Mouse (Mus musculus): ENCODE data around the gene Ptgr1. TPM values are rescaled to one million over a fixed set of nuclear protein-coding genes. Genes with fewer than 3 reads are reported as not detected.

Gene Ptgr1
- polyA plus RNA-seq (2014; fragmentation: Nextera tagmentation; extraction: Ambion mirVana) = 23.8 and 28.9 TPM in 2 replicates

- H3K36me3 ChIP-seq (ENCODE audit: control insufficient read depth, insufficient read depth, low read length) = 0 out of 2 replicates have a peak, but pooled peaks cover 9% of the 10 kb centered on the region
- H3K27me3 ChIP-seq (replicated peaks; ENCODE audit: control insufficient read depth, insufficient read depth, low read length) = no peaks in the 10 kb centered on the region
- H3K9me3 ChIP-seq (ENCODE audit: control insufficient read depth, low read length) = no peaks in the 10 kb centered on the region
- H3K4me1 ChIP-seq (ENCODE audit: control insufficient read depth, insufficient read depth, low read length) = no peaks in the 10 kb centered on the region
- H3K4me3 ChIP-seq (ENCODE audit: low read depth, low read length) = peak within 1 kb of the TSS; percentile 64
- peak; percentile 93 for DNase-seq (ENCODE audit: low spot score)
- under 1% methylated on average over 27 of the region's 28 CpGs for WGBS
- ATAC-seq (ENCODE audit: low read depth) = peak; percentile 70
- peak within 1 kb of the TSS; percentile 65 for H3K9ac ChIP-seq (ENCODE audit: low read depth, low read length)
- H3K4me2 ChIP-seq (ENCODE audit: low read depth, low read length) = peak within 1 kb of the TSS; percentile 81
- H3K27ac ChIP-seq (replicated peaks; ENCODE audit: low read depth, low read length) = peak within 1 kb of the TSS; percentile 54; the same call in 1 of the 2 replicates
Observed at GRCm38 (mm10) chr4:58986540-58987190, at the start of gene Ptgr1. Gene Ptgr1, minus strand, starts transcription at chr4:58987119.

- Histone ChIP-seq H3K4me3 (ENCODE audit: low read depth, low read length) (peak overlapping the region; percentile 87), H3K36me3 (ENCODE audit: control insufficient read depth, insufficient read depth, low read length) (peaks cover 23% of the 10 kb centered on the region), H3K9ac (ENCODE audit: low read depth, low read length) (peak overlapping the region; percentile 89), H3K9me3 (ENCODE audit: control insufficient read depth, low read length) (0 out of 2 replicates have a peak, but pooled peaks cover 3% of the 10 kb centered on the region), H3K4me2 (ENCODE audit: low read depth, low read length) (peak overlapping the region; percentile 69), H3K27me3 (replicated peaks; ENCODE audit: control insufficient read depth, insufficient read depth, low read length) (no peaks in the 10 kb centered on the region), H3K4me1 (ENCODE audit: control insufficient read depth, insufficient read depth, low read length) (peaks cover 5% of the 10 kb centered on the region; the same call in 1 of the 2 replicates), H3K27ac (replicated peaks; ENCODE audit: low read depth, low read length) (no peak overlapping the region)
- DNase-seq (ENCODE audit: low spot score) (no peak), ATAC-seq (ENCODE audit: low read depth) (no peak)
- WGBS = 57% methylated on average over 18 of the region's 18 CpGs
Observed at GRCm38 (mm10) chr4:59035786-59036350, 48.9 kb upstream of the Ptgr1 start.

GRCm38 (mm10) chr4:59034918-59035785, 48.2 kb upstream of the Ptgr1 start, which contains the start of gene Gng10:
Gene Gng10, plus strand, starts transcription at chr4:59035088.
- no peaks in the 10 kb centered on the region for H3K27me3 ChIP-seq (replicated peaks; ENCODE audit: control insufficient read depth, insufficient read depth, low read length)
- ATAC-seq (ENCODE audit: low read depth) (peak; percentile 91), DNase-seq (ENCODE audit: low spot score) (peak; percentile 65)
- H3K36me3 ChIP-seq (ENCODE audit: control insufficient read depth, insufficient read depth, low read length) = peaks cover 16% of the 10 kb centered on the region
- peak within 1 kb of the TSS; percentile 69 for H3K4me2 ChIP-seq (ENCODE audit: low read depth, low read length)
- H3K9ac ChIP-seq (ENCODE audit: low read depth, low read length) = peak within 1 kb of the TSS; percentile 89
- 17% methylated on average over 26 of the region's 76 CpGs for WGBS
- H3K4me3 ChIP-seq (ENCODE audit: low read depth, low read length) = peak within 1 kb of the TSS; percentile 87
- 0 out of 2 replicates have a peak, but pooled peaks cover 3% of the 10 kb centered on the region for H3K9me3 ChIP-seq (ENCODE audit: control insufficient read depth, low read length)
- H3K4me1 ChIP-seq (ENCODE audit: control insufficient read depth, insufficient read depth, low read length) = peaks cover 5% of the 10 kb centered on the region; the same call in 1 of the 2 replicates
- peak within 1 kb of the TSS; percentile 78; the same call in 1 of the 2 replicates for H3K27ac ChIP-seq (replicated peaks; ENCODE audit: low read depth, low read length)

- peak overlapping the region; percentile 69 for H3K4me2 ChIP-seq (ENCODE audit: low read depth, low read length)
- H3K36me3 ChIP-seq (ENCODE audit: control insufficient read depth, insufficient read depth, low read length) = peaks cover 8% of the 10 kb centered on the region; the same call in 1 of the 2 replicates
- H3K4me3 ChIP-seq (ENCODE audit: low read depth, low read length) = peak overlapping the region; percentile 87
- no peak for DNase-seq (ENCODE audit: low spot score)
- no peak for ATAC-seq (ENCODE audit: low read depth)
- 75% methylated on average over 10 of the region's 10 CpGs for WGBS
- H3K9ac ChIP-seq (ENCODE audit: low read depth, low read length) = peak overlapping the region; percentile 89
- H3K9me3 ChIP-seq (ENCODE audit: control insufficient read depth, low read length) = 0 out of 2 replicates have a peak, but pooled peaks cover 3% of the 10 kb centered on the region
- peaks cover 5% of the 10 kb centered on the region; the same call in 1 of the 2 replicates for H3K4me1 ChIP-seq (ENCODE audit: control insufficient read depth, insufficient read depth, low read length)
- no peaks in the 10 kb centered on the region for H3K27me3 ChIP-seq (replicated peaks; ENCODE audit: control insufficient read depth, insufficient read depth, low read length)
- no peak overlapping the region; the same call in 1 of the 2 replicates for H3K27ac ChIP-seq (replicated peaks; ENCODE audit: low read depth, low read length)
Observed at GRCm38 (mm10) chr4:59034325-59034917, 47.5 kb upstream of the Ptgr1 start.

GRCm38 (mm10) chr4:59016922-59017321, 30.0 kb upstream of the Ptgr1 start:
- WGBS = 92% methylated on average over 2 of the region's 2 CpGs
- H3K9me3 ChIP-seq (ENCODE audit: control insufficient read depth, low read length) = no peaks in the 10 kb centered on the region
- ATAC-seq (ENCODE audit: low read depth) = no peak
- H3K9ac ChIP-seq (ENCODE audit: low read depth, low read length) = no peak overlapping the region
- no peak overlapping the region for H3K4me2 ChIP-seq (ENCODE audit: low read depth, low read length)
- no peaks in the 10 kb centered on the region for H3K27me3 ChIP-seq (replicated peaks; ENCODE audit: control insufficient read depth, insufficient read depth, low read length)
- no peak overlapping the region for H3K27ac ChIP-seq (replicated peaks; ENCODE audit: low read depth, low read length)
- peaks cover 34% of the 10 kb centered on the region for H3K36me3 ChIP-seq (ENCODE audit: control insufficient read depth, insufficient read depth, low read length)
- no peak overlapping the region for H3K4me3 ChIP-seq (ENCODE audit: low read depth, low read length)
- DNase-seq (ENCODE audit: low spot score) = no peak
- H3K4me1 ChIP-seq (ENCODE audit: control insufficient read depth, insufficient read depth, low read length) = no peaks in the 10 kb centered on the region

- WGBS = 81% methylated on average over 3 of the region's 3 CpGs
- ATAC-seq (ENCODE audit: low read depth) = no peak
- 0 out of 2 replicates have a peak, but pooled peaks cover 5% of the 10 kb centered on the region for H3K4me1 ChIP-seq (ENCODE audit: control insufficient read depth, insufficient read depth, low read length)
Observed at GRCm38 (mm10) chr4:59015181-59015580, 28.3 kb upstream of the Ptgr1 start.

GRCm38 (mm10) chr4:59011446-59011845, 24.5 kb upstream of the Ptgr1 start:
- Histone ChIP-seq H3K27ac (replicated peaks; ENCODE audit: low read depth, low read length) (no peak overlapping the region), H3K9me3 (ENCODE audit: control insufficient read depth, low read length) (no peaks in the 10 kb centered on the region), H3K27me3 (replicated peaks; ENCODE audit: control insufficient read depth, insufficient read depth, low read length) (no peaks in the 10 kb centered on the region), H3K9ac (ENCODE audit: low read depth, low read length) (no peak overlapping the region), H3K4me3 (ENCODE audit: low read depth, low read length) (no peak overlapping the region), H3K4me2 (ENCODE audit: low read depth, low read length) (no peak overlapping the region), H3K4me1 (ENCODE audit: control insufficient read depth, insufficient read depth, low read length) (0 out of 2 replicates have a peak, but pooled peaks cover 5% of the 10 kb centered on the region), H3K36me3 (ENCODE audit: control insufficient read depth, insufficient read depth, low read length) (no peaks in the 10 kb centered on the region; the same call in 1 of the 2 replicates)
- no peak for ATAC-seq (ENCODE audit: low read depth)
- 76% methylated on average over 3 of the region's 3 CpGs for WGBS
- no peak for DNase-seq (ENCODE audit: low spot score)

More at GRCm38 (mm10) chr4:59015181-59015580, 28.3 kb upstream of the Ptgr1 start:
- no peak for DNase-seq (ENCODE audit: low spot score)
- Histone ChIP-seq H3K4me2 (ENCODE audit: low read depth, low read length) (no peak overlapping the region), H3K27me3 (replicated peaks; ENCODE audit: control insufficient read depth, insufficient read depth, low read length) (no peaks in the 10 kb centered on the region), H3K4me3 (ENCODE audit: low read depth, low read length) (no peak overlapping the region), H3K36me3 (ENCODE audit: control insufficient read depth, insufficient read depth, low read length) (peaks cover 21% of the 10 kb centered on the region), H3K9me3 (ENCODE audit: control insufficient read depth, low read length) (no peaks in the 10 kb centered on the region), H3K27ac (replicated peaks; ENCODE audit: low read depth, low read length) (no peak overlapping the region), H3K9ac (ENCODE audit: low read depth, low read length) (no peak overlapping the region)

GRCm38 (mm10) chr4:59009696-59010095, 22.8 kb upstream of the Ptgr1 start:
- WGBS = 81% methylated on average over 4 of the region's 4 CpGs
- Histone ChIP-seq H3K4me1 (ENCODE audit: control insufficient read depth, insufficient read depth, low read length) (peaks cover 22% of the 10 kb centered on the region), H3K36me3 (ENCODE audit: control insufficient read depth, insufficient read depth, low read length) (no peaks in the 10 kb centered on the region; the same call in 1 of the 2 replicates), H3K4me2 (ENCODE audit: low read depth, low read length) (no peak overlapping the region), H3K27me3 (replicated peaks; ENCODE audit: control insufficient read depth, insufficient read depth, low read length) (no peaks in the 10 kb centered on the region), H3K4me3 (ENCODE audit: low read depth, low read length) (no peak overlapping the region), H3K9ac (ENCODE audit: low read depth, low read length) (no peak overlapping the region), H3K27ac (replicated peaks; ENCODE audit: low read depth, low read length) (no peak overlapping the region), H3K9me3 (ENCODE audit: control insufficient read depth, low read length) (no peaks in the 10 kb centered on the region)
- DNase-seq (ENCODE audit: low spot score) (no peak), ATAC-seq (ENCODE audit: low read depth) (no peak)
